Mouse (Mus musculus): ENCODE data around the gene Itih5.

DNA sequence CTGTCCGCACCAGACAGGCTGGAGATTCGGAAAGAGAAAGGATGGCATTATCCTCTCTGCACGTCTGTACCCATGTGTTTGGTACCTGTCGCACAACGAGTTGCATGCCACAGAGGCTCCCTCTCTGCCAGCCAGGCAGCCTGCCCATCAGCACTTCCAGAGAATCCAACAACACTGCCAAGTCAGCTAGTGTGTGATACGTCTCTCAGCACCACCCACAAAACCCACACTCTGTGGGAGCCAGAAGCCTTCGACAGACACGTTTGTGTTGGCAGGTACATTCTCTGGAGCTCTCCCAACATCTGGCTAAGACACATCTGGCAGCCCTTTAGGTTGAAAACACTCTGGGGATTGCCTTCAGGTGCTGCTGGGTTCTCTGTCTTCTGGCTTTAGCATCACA, 6.2 kb upstream of the Itih5 start:
- TF ChIP-seq POLR2A (IDR thresholded peaks at IDR 0.05; ENCODE audit: borderline replicate concordance, extremely low read depth, low read depth, low read length) (no peak), CTCF (IDR thresholded peaks at IDR 0.05; ENCODE audit: insufficient read depth, low read length) (no peak)

All from lung, adult 2 months (tissue).